Mouse (Mus musculus): Measurements from ENCODE around the gene Gpr61. TPM values are rescaled to one million over a fixed set of nuclear protein-coding genes. Genes with fewer than 3 reads are reported as not detected.
A peak's percentile ranks its signal among the peaks of the same experiment; 100 is the strongest.

Gpr61 gene
- polyA plus RNA-seq, 1 experiment from 2014 or later = 0.15 TPM

- H3K9me3 ChIP-seq (replicated peaks; ENCODE audit: control insufficient read depth, low read length) = no peaks in the 10 kb centered on the region
- H3K27ac ChIP-seq (ENCODE audit: low read length) = no peak overlapping the region
- no peak overlapping the region for H3K4me2 ChIP-seq (ENCODE audit: low read depth, low read length)
- 63% methylated on average over 1 of the region's 1 CpGs for WGBS
- 0 out of 2 replicates have a peak, but pooled peaks cover 3% of the 10 kb centered on the region for H3K36me3 ChIP-seq (ENCODE audit: control insufficient read depth, insufficient read depth, low read length)
- no peaks in the 10 kb centered on the region for H3K4me1 ChIP-seq (ENCODE audit: control insufficient read depth, insufficient read depth, low read length)
- H3K27me3 ChIP-seq (ENCODE audit: control insufficient read depth, insufficient read depth, low read length) = no peaks in the 10 kb centered on the region
- ATAC-seq (ENCODE audit: insufficient read depth, low FRiP score) = no peak
- no peak overlapping the region for H3K9ac ChIP-seq (ENCODE audit: low read length)
- H3K4me3 ChIP-seq (replicated peaks; ENCODE audit: low read length) = no peak overlapping the region
These were observed 15.6 kb downstream of the Gpr61 start for GRCm38 (mm10) chr3:108139113-108139512.

GRCm38 (mm10) chr3:108134701-108135100 lies 20.0 kb downstream of the Gpr61 start:
- H3K4me3 ChIP-seq (replicated peaks; ENCODE audit: low read length) = no peak overlapping the region
- 0 out of 2 replicates have a peak, but pooled peaks cover 3% of the 10 kb centered on the region for H3K36me3 ChIP-seq (ENCODE audit: control insufficient read depth, insufficient read depth, low read length)
- H3K9ac ChIP-seq (ENCODE audit: low read length) = no peak overlapping the region
- H3K4me1 ChIP-seq (ENCODE audit: control insufficient read depth, insufficient read depth, low read length) = peaks cover 17% of the 10 kb centered on the region
- H3K4me2 ChIP-seq (ENCODE audit: low read depth, low read length) = no peak overlapping the region
- no peak for ATAC-seq (ENCODE audit: insufficient read depth, low FRiP score)
- no peaks in the 10 kb centered on the region for H3K9me3 ChIP-seq (replicated peaks; ENCODE audit: control insufficient read depth, low read length)
- WGBS = 82% methylated on average over 11 of the region's 11 CpGs
- H3K27me3 ChIP-seq (ENCODE audit: control insufficient read depth, insufficient read depth, low read length) = no peaks in the 10 kb centered on the region
- no peak overlapping the region for H3K27ac ChIP-seq (ENCODE audit: low read length)

GRCm38 (mm10) chr3:108132484-108132883 lies 22.2 kb downstream of the Gpr61 start:
- no peak overlapping the region for H3K4me2 ChIP-seq (ENCODE audit: low read depth, low read length)
- no peaks in the 10 kb centered on the region for H3K27me3 ChIP-seq (ENCODE audit: control insufficient read depth, insufficient read depth, low read length)
- 0 out of 2 replicates have a peak, but pooled peaks cover 2% of the 10 kb centered on the region for H3K36me3 ChIP-seq (ENCODE audit: control insufficient read depth, insufficient read depth, low read length)
- no peak overlapping the region for H3K4me3 ChIP-seq (replicated peaks; ENCODE audit: low read length)
- ATAC-seq (ENCODE audit: insufficient read depth, low FRiP score) = no peak
- peak overlapping the region; percentile 64; the same call in 1 of the 2 replicates for H3K27ac ChIP-seq (ENCODE audit: low read length)
- H3K4me1 ChIP-seq (ENCODE audit: control insufficient read depth, insufficient read depth, low read length) = peaks cover 17% of the 10 kb centered on the region
- no peak overlapping the region for H3K9ac ChIP-seq (ENCODE audit: low read length)
- no peaks in the 10 kb centered on the region for H3K9me3 ChIP-seq (replicated peaks; ENCODE audit: control insufficient read depth, low read length)
- 87% methylated on average over 1 of the region's 1 CpGs for WGBS

- H3K9ac ChIP-seq (ENCODE audit: low read length) = no peak overlapping the region
- H3K36me3 ChIP-seq (ENCODE audit: control insufficient read depth, insufficient read depth, low read length) = no peaks in the 10 kb centered on the region
- H3K4me1 ChIP-seq (ENCODE audit: control insufficient read depth, insufficient read depth, low read length) = peaks cover 17% of the 10 kb centered on the region
- no peak for ATAC-seq (ENCODE audit: insufficient read depth, low FRiP score)
- 70% methylated on average over 1 of the region's 1 CpGs for WGBS
- no peak overlapping the region for H3K4me3 ChIP-seq (replicated peaks; ENCODE audit: low read length)
- peak overlapping the region; percentile 64 for H3K27ac ChIP-seq (ENCODE audit: low read length)
- no peaks in the 10 kb centered on the region for H3K27me3 ChIP-seq (ENCODE audit: control insufficient read depth, insufficient read depth, low read length)
- H3K4me2 ChIP-seq (ENCODE audit: low read depth, low read length) = no peak overlapping the region
- no peaks in the 10 kb centered on the region for H3K9me3 ChIP-seq (replicated peaks; ENCODE audit: control insufficient read depth, low read length)
These were observed 22.9 kb downstream of the Gpr61 start for GRCm38 (mm10) chr3:108131821-108132220.

- Histone ChIP-seq H3K4me1 (ENCODE audit: control insufficient read depth, insufficient read depth, low read length) (peaks cover 17% of the 10 kb centered on the region), H3K36me3 (ENCODE audit: control insufficient read depth, insufficient read depth, low read length) (no peaks in the 10 kb centered on the region), H3K27ac (ENCODE audit: low read length) (peak overlapping the region; percentile 57), H3K9ac (ENCODE audit: low read length) (no peak overlapping the region), H3K27me3 (ENCODE audit: control insufficient read depth, insufficient read depth, low read length) (no peaks in the 10 kb centered on the region), H3K4me3 (replicated peaks; ENCODE audit: low read length) (no peak overlapping the region), H3K4me2 (ENCODE audit: low read depth, low read length) (no peak overlapping the region), H3K9me3 (replicated peaks; ENCODE audit: control insufficient read depth, low read length) (no peaks in the 10 kb centered on the region)
- 79% methylated on average over 5 of the region's 5 CpGs for whole genome bisulfite sequencing
- peak; percentile 47; the same call in 1 of the 2 replicates for ATAC-seq (ENCODE audit: insufficient read depth, low FRiP score)
These were observed 23.5 kb downstream of the Gpr61 start for GRCm38 (mm10) chr3:108131216-108131615.

- 79% methylated on average over 4 of the region's 4 CpGs for WGBS
- H3K4me1 ChIP-seq (ENCODE audit: control insufficient read depth, insufficient read depth, low read length) = peaks cover 17% of the 10 kb centered on the region
- ATAC-seq (ENCODE audit: insufficient read depth, low FRiP score) = no peak
- no peaks in the 10 kb centered on the region for H3K36me3 ChIP-seq (ENCODE audit: control insufficient read depth, insufficient read depth, low read length)
- H3K9ac ChIP-seq (ENCODE audit: low read length) = no peak overlapping the region
- H3K4me3 ChIP-seq (replicated peaks; ENCODE audit: low read length) = no peak overlapping the region
- no peak overlapping the region for H3K4me2 ChIP-seq (ENCODE audit: low read depth, low read length)
- H3K27ac ChIP-seq (ENCODE audit: low read length) = no peak overlapping the region
- H3K27me3 ChIP-seq (ENCODE audit: control insufficient read depth, insufficient read depth, low read length) = no peaks in the 10 kb centered on the region
- H3K9me3 ChIP-seq (replicated peaks; ENCODE audit: control insufficient read depth, low read length) = no peaks in the 10 kb centered on the region
These were observed 24.9 kb downstream of the Gpr61 start for GRCm38 (mm10) chr3:108129804-108130203.

GRCm38 (mm10) chr3:108129367-108129766 lies 25.3 kb downstream of the Gpr61 start:
- 81% methylated on average over 4 of the region's 4 CpGs for WGBS

GRCm38 (mm10) chr3:108128520-108128919 lies 26.2 kb downstream of the Gpr61 start:
- Histone ChIP-seq H3K27me3 (ENCODE audit: control insufficient read depth, insufficient read depth, low read length) (no peaks in the 10 kb centered on the region), H3K4me3 (replicated peaks; ENCODE audit: low read length) (no peak overlapping the region), H3K9ac (ENCODE audit: low read length) (no peak overlapping the region), H3K27ac (ENCODE audit: low read length) (no peak overlapping the region), H3K4me1 (ENCODE audit: control insufficient read depth, insufficient read depth, low read length) (peaks cover 17% of the 10 kb centered on the region), H3K4me2 (ENCODE audit: low read depth, low read length) (no peak overlapping the region), H3K36me3 (ENCODE audit: control insufficient read depth, insufficient read depth, low read length) (no peaks in the 10 kb centered on the region), H3K9me3 (replicated peaks; ENCODE audit: control insufficient read depth, low read length) (no peaks in the 10 kb centered on the region)
- no peak for ATAC-seq (ENCODE audit: insufficient read depth, low FRiP score)
- 67% methylated on average over 5 of the region's 5 CpGs for WGBS

More at GRCm38 (mm10) chr3:108129367-108129766, 25.3 kb downstream of the Gpr61 start:
- Histone ChIP-seq H3K27ac (ENCODE audit: low read length) (no peak overlapping the region), H3K4me2 (ENCODE audit: low read depth, low read length) (no peak overlapping the region), H3K27me3 (ENCODE audit: control insufficient read depth, insufficient read depth, low read length) (no peaks in the 10 kb centered on the region), H3K9me3 (replicated peaks; ENCODE audit: control insufficient read depth, low read length) (no peaks in the 10 kb centered on the region), H3K4me3 (replicated peaks; ENCODE audit: low read length) (no peak overlapping the region), H3K4me1 (ENCODE audit: control insufficient read depth, insufficient read depth, low read length) (peaks cover 17% of the 10 kb centered on the region), H3K36me3 (ENCODE audit: control insufficient read depth, insufficient read depth, low read length) (no peaks in the 10 kb centered on the region), H3K9ac (ENCODE audit: low read length) (no peak overlapping the region)
- no peak for ATAC-seq (ENCODE audit: insufficient read depth, low FRiP score)

GRCm38 (mm10) chr3:108126327-108126726 lies 28.4 kb downstream of the Gpr61 start:
- Histone ChIP-seq H3K27ac (ENCODE audit: low read length) (peak overlapping the region; percentile 42; the same call in 1 of the 2 replicates), H3K9me3 (replicated peaks; ENCODE audit: control insufficient read depth, low read length) (no peaks in the 10 kb centered on the region), H3K9ac (ENCODE audit: low read length) (no peak overlapping the region), H3K4me1 (ENCODE audit: control insufficient read depth, insufficient read depth, low read length) (peaks cover 5% of the 10 kb centered on the region), H3K36me3 (ENCODE audit: control insufficient read depth, insufficient read depth, low read length) (peaks cover 5% of the 10 kb centered on the region), H3K27me3 (ENCODE audit: control insufficient read depth, insufficient read depth, low read length) (no peaks in the 10 kb centered on the region), H3K4me3 (replicated peaks; ENCODE audit: low read length) (no peak overlapping the region), H3K4me2 (ENCODE audit: low read depth, low read length) (no peak overlapping the region)
- peak; percentile 56; the same call in 1 of the 2 replicates for ATAC-seq (ENCODE audit: insufficient read depth, low FRiP score)
- WGBS = 81% methylated on average over 3 of the region's 3 CpGs

All from stomach, embryonic 16.5 days (tissue).